Mouse (Mus musculus) brain, embryonic 14.5 days (tissue): Measurements from ENCODE around the gene Ctnna2.

Experiments
- CTCF ChIP-seq: fragments of 200-500 bp; IDR thresholded peaks from 2 replicates; pipeline ENCODE4 v1.5.1; 2012; ENCODE audit warnings: inconsistent platforms, mild to moderate bottlenecking, moderate library complexity, borderline replicate concordance; ENCODE audit not compliant: insufficient read depth, insufficient read length; ENCODE audit errors: extremely low read depth
- POLR2A ChIP-seq: fragments of 200-500 bp; IDR thresholded peaks from 2 replicates; pipeline ENCODE4 v1.6.1; 2012; ENCODE audit warnings: mild to moderate bottlenecking, inconsistent platforms, borderline replicate concordance; ENCODE audit not compliant: poor library complexity, insufficient read depth, insufficient read length, severe bottlenecking; ENCODE audit errors: extremely low read depth

GRCm38 (mm10) chr6:77929375-77929774, 50.1 kb downstream of the Ctnna2 start:
- TF ChIP-seq CTCF: no peak
- no peak for TF ChIP-seq POLR2A
